Mouse (Mus musculus) CD4-positive, CD25-positive, alpha-beta regulatory T cell, adult 4 months (primary cell): ENCODE measurements around the gene Akap9. TPM values are rescaled to one million over a fixed set of nuclear protein-coding genes. Genes with fewer than 3 reads are reported as not detected.
"Not testable (repeated sequence)": the region's sequence is repeated elsewhere in the genome, so short reads cannot be mapped to it uniquely, and the experiment has no call there.

ENCODE experiments used
- ATAC-seq: one replicate; pipeline ENCODE4 v1.8.0; 2017
- polyA plus RNA-seq, 2 experiments: library from polyadenylated mRNA; unstranded; fragments of 100-300 nt; shearing (Covaris generic); gene quantifications; one replicate each; pipeline ENCODE4 v1.2.1; 2017

The Akap9 gene
- polyA plus RNA-seq, 2 experiments from 2014 or later: 181 to 212 TPM

DNA sequence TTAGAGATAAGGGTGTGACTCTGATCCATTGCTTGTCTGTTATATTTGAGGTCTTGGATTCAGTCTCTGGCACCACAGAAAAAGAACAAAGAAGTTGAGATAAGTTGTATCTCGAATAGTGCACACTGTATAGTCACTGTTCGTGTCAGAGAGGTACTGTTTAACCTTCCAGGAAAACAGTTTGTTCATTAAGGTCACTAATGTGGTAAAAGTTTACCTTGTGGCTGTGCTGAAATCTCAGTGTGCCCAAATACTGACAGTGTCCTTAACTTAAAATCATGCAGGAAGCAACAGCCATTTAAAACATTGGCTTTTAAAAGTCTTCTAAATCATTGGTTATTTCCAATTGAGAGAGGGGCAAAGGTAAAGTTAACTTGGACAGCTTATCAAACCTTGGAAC is 43.1 kb downstream of the Akap9 start:
- ATAC-seq: no peak

DNA sequence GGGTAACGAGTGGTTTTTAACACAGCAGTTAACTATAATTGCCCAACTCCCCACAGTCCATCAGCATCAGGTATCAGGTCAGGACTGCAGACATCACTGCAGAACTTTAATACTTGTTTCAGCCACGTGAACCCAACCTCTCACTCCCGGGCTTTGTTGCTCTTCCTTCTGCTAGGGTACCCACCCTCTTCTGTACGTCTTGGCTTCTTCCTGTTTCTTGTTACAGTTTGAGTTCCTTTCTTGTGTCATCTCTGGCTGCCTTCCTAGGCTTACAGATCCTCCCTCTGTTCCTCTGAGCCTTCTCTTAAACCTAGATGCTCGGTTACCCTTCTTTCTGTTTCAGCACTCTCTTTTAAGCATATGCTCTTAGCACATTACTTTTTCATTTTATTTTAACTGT is 45.9 kb downstream of the Akap9 start:
- no peak for ATAC-seq

DNA sequence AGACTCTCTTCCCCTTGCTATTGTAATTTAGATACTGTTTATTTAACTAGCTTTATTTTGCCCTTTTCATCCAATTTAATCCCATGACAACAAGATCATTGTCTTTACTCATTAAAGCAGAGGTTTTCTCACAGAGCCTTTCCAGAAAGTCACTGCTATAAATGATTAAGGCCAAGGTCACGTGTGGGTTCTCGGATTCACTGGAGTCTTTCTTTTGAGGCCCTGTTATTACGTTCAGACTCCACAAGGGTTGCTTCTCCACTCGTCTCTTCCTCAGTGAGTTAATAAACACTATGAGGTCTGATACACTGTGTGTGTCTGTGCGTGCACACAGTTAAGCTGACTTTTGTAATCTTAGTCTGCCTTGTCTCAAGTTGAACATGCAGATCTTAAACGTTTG is 47.0 kb downstream of the Akap9 start:
- ATAC-seq: no peak

DNA sequence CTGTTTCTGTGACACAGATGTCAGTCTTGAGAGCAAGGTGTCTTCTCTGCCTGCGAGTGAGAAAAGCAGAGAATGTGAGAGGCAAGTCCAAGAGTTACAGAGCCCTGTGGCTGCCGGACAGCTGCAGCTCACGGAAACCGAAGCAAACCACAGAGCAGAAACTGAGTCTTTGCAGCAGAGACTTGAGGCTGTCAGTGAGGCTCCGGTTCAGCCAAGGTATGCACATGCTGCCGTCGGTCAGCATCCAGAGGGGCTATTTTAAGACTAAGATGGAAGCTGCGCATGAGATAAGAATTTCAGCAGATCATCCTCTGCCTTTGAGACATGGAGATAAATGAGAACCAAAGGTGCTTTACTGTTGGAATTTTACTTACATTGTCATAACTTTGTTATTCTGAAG is 48.3 kb downstream of the Akap9 start:
- no peak for ATAC-seq

DNA sequence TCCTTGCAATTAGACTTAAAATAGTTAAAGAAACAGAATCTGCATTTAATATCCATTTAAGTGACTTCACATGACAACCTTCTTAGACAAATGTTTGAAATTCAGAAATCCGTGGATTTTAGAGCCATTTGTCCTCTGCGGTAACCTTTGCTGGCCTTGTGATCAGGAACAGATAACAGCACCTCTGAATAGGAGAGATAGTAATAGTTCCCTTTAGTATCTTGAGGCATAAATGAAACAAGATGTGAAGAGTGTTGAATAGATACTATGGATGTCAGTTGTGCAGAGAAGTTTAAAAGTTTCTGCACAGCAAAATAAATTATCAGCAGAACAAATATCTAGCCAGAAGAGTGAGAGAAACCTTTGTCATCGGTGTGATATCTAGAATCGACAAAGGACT is 50.0 kb downstream of the Akap9 start:
- ATAC-seq: no peak

DNA sequence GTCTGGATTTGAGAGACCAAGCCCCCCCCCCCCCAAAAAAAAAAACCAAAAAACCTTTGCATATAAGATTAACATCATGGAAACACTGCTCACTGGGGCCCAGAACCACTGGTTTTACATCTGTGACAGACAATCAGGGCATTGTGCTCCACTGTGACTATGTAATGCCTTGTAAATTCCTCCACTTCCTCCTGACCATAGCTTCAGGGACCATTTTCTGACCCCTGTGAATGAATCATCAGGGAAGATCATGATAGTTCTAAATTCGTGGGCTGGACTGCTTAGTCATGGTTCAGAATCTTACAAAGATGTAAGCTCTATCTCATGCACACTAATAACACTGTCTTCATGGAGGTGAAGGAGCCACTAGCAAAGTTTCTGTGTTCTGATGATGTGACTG is 61.8 kb downstream of the Akap9 start:
- no peak for ATAC-seq

DNA sequence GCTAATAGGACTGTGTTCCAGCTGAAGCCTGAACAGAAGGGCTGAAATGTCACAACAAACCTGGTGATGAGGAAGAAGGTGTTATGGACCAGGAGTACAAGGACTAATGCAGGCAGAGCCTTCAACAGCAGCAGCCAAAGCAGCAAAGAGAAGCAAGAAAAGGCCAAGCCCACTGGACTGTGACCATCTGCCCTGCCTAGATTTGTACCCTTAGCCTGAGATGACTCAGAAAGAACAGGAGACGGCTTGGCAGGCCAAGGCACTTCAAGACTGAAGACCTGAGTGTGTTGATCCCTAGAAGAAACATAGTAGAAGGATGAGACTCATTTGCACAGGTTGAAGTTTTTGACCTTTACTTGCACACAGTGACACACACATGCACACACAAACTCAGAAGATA is 62.6 kb downstream of the Akap9 start:
- ATAC-seq: no peak

DNA sequence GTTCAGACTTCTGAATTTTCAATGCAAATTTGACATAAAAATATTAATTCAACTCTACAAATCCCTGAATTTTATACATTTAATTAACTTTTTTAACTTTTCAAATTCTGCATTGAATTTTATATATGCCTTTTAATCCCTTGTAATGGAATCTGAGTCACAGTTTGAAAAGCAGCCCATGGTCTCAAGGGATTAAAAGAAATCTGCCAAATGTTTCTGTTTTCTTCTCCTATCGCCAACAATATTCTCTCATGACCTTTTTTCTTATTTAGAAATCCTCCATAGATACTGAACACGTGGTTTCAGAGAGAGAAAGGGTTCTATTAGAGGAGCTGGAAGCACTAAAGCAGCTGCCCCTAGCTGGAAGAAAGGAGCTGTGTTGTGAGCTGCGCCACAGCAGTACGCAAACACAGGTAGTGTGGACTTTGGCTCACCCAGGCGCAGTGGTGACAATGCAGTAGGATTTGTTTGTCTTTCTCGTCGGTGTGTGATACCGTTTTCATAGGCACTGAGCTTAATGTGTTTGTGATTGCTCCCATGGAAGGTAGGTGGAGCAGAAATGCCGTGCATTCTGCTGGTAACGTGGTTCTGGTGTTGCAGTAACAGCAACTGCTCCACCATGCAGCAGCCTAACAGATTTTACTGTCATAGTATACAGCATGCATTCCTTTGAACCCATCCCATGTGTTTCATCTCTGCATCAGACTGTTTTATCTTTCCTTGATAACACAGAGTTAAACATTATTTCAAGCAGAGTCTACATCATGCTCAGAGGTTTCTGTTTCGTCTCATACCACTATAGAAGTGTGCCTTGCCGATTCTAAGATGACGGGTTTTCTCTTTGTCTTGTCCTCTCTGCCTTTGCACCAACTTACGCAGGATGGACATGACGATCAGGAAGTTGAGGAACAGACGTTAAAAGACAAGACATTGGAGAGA is 76.9 kb downstream of the Akap9 start:
- ATAC-seq: no peak

DNA sequence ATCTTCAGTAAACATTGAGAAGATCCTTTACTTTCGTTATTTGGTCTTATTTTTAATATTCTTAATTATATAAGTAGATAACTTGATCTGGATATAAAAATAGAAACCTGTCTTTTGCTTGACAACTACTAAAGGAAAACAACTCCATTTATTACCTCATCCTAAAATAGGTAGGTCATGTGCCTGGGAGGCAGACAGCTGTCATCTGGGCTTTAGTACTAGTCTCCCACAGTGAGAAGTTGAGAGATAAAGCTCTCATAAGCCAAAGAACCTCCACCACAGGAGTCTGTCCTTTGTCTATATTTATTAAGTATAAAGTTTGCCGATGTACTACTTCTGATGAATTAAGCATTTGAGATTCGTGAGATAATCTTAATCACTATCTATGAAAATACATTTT is 78.8 kb downstream of the Akap9 start:
- no peak for ATAC-seq

DNA sequence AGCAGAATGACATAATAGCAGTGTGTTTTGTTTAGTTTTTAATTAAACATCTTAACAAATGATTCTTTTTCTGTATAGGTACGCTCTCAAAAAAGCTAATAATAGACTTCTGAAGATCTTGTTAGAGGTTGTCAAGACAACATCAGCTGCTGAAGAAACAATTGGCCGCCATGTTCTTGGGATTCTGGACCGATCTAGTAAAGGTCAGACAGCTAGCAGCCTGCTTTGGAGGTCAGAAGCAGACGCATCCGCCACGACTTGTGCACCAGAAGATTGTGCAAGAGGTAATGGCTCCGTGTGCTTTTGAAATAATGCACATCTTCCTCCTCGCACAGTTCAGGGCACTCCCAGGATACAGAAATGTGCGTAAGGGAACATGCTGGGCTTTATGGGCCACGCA is 80.4 kb downstream of the Akap9 start:
- no peak for ATAC-seq

DNA sequence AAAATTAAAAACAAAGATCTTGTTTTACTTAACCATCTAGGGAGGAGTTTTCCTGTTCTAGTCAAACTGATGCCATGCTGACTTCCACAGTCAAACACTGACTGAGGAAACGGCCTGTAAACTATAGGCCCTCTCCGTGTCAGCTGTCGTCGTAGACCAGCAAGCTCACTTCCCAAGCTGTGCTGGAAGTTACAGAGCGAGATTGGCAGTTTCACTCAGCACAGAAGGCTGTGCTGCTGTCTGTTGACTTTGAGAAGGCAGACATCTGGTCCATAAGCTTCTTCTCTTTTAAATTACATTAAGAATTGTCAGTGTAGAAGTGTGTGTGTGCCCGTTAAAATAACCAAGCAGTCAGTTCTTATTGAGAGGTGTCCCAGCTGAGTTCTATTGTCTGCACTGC is 81.7 kb downstream of the Akap9 start:
- ATAC-seq: no peak

DNA sequence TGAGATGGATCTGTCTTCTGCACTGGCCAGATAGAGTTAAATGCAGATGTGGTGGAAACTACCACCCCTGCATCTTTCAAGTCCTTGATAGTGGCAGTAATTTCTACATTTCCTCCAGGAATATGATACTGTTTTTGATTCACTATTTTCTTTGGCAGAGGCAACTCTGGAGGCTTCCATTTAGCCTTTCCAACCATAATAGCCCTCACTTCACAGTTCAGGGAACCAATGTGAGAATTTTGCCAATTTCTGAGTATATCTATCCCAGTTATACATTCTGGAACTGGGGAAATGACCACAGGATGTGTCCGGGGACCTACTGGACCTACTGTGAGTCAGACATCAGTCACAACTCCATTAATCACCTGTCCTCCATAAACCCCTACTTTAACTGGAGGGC is 89.8 kb downstream of the Akap9 start:
- not testable (repeated sequence) for ATAC-seq

DNA sequence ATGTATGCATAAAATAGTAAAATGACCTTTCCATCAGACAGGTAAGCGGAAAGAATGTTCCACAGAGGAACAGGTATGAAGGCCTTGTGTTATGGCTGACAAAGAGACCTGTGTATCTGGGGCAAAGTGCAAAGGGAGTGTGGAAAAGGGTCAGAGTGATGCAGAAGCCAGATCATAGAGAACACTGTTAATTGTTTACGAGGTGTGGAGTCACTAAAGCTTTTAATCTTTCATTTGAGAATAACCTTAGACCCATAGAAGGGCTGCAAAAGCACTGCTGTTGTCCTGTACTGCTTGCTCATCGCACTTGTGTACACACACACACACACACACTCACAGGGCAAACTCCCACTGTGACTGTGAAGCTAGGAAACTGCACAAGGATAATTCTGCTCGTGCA is 91.5 kb downstream of the Akap9 start:
- ATAC-seq: no peak

DNA sequence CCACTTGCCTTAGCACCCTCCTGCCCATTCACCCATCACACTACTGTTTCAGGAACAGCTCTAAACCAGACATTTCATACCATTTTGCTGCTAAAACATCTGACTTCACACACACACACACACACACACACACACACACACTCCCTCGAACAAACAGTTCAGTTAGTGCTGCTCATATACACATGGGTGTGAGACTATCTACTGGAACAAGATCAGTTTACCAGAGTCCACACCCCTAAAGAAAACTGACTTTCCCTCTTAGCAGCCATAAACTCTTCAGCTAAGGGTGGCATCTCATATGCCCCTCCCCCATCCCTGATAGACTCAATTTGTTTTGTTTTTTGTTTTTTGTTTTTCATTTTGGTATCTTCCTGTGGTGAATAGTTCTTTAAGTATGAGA is 92.2 kb downstream of the Akap9 start:
- no peak for ATAC-seq

DNA sequence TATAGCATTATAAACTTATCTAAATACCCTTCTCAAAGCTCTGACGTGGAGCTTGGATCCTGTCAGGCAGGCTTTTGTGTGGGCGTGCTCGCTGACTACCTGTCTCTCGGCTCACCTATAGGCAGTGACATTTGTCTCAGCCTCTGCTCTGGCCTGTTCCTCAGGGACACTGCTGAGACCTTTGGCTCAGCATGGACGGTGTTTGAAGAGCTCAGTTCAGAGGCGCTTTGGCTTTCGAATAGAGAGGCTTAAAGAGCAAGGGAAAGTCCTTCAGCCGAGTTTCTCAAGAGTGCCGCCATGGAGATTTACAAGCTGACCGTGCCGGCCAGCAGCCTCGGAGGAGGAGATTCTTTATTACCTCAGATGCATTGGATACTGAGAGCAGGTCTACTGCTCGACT is 95.3 kb downstream of the Akap9 start:
- ATAC-seq: no peak

DNA sequence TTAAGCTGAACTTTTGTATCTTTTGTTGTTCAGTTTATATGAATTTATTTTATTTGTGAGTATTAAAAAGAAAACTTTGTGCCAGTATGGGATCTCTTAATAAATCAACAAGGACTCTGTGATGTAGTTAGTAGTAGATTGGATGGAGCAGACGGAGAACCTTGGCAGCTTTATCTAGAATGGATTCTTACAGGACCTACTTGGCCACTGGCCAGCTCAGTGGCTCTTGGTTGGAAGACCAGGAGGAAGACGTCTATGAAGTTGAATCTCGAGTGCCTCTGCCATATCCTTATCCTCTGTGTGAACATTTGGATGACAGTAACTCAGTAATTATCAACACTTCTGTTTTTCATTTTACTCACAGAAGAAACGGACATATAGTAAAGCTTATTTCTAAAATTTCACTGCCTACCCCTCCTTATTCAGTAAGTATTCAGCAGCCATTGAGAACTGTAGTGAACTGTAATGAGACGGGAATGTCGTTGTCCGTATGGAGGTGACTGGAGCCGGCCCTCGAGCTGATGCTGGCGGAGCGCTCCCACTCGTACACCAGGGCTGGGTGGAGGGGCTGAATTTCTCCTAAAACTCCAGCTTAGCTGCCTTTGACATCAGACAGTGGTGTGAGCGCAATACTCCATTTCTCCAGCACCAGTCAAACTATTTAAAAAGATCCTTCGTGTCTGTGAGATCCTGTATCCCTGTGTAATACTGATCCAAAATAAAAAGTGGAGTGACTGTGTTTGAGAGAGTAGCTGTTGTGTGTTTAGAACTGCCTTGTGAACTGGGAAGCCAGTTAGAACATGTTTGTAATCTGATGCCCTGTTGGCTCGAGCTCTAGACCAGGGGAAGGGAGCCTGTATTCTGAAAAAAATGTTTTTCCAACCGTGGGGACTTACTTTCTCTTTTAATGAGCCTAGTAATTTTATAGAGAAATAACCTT is 96.2 kb downstream of the Akap9 start:
- ATAC-seq: no peak

DNA sequence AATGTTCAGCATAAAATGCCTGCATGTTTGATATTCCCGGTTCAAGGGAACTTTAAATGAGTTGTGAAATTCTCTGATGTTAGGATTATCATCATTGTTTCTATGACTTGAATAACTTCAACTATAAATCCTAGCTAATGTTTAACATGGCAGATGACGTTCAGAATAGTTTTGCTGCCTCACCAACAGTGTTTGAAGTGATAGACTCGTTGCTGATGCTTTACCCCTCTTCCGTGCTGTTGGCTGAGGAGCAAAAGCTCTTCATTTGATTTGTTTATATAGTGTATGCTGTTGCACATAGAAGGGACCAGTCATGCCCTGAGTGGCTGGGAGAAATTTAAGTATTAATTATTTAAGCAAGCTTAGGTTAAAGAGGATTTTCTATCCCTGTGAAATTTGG is 96.9 kb downstream of the Akap9 start:
- no peak for ATAC-seq

DNA sequence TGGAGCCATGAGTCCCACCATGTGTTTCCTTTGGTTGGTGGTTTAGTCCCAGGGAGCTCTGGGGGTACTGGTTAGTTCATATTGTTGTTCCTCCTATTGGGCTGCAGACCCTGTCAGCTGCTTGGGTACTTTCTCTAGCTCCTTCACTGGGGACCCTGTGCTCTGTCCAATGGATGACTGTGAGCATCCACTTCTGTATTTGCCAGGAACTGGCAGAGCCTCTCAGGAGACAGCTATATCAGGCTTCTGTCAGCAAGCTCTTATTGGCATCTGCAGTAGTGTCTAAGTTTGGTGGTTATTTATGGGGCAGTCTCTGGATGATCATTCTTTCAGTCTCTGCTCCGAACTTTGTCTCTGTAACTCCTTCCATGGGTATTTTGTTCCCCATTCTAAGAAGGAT is 98.5 kb downstream of the Akap9 start:
- ATAC-seq: not testable (repeated sequence)

DNA sequence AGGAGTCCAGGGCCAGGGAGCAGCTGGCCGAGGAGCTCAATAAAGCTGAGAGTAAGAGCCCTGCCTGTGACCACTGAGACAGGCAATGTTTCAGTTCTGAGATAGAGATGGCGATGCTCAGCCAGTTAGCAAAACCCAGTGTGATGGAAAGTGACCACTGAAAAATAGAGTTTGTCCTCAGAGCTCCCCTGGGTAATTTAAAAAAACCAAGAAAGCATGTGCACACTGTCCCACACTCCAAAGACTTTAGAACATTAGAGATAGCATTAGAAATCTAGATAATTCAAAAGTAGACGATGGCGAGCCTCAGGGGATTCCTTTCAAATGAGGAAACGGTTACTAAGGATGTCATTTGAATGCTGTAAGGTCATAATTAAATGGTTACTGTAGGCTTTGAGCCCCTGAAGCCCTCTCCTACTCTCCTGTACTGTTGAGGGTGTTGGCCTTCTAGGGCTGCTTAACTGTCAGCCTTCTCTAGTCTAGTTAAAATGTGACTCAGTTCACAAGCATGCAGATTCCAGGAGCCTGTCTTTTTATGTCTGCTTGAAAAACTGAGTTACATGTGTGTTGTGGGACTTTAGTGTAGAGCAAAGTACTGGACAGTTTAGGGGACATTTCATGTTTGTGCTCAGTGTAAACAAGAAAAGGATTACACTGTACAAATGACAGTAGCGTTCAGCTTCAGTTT is 100.8 kb downstream of the Akap9 start:
- no peak for ATAC-seq

DNA sequence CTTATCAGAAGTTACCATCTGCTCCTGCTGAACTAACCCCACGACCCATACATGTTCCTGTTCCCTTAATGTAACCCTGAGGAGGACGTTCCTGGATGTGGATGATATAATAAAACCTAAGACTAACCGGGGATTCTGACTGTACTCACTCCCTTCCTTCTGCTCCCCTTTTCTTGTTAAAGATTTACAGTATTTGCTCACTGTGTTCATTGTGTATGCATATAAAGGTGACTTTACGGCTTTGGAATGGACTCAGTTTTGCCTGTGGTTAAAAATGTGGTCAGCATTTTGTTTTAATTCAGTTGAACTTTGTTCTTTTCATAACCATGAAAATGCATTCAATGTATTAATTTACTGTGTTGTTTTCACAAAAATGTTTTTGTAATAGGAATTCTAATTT is 104.0 kb downstream of the Akap9 start:
- no peak for ATAC-seq

DNA sequence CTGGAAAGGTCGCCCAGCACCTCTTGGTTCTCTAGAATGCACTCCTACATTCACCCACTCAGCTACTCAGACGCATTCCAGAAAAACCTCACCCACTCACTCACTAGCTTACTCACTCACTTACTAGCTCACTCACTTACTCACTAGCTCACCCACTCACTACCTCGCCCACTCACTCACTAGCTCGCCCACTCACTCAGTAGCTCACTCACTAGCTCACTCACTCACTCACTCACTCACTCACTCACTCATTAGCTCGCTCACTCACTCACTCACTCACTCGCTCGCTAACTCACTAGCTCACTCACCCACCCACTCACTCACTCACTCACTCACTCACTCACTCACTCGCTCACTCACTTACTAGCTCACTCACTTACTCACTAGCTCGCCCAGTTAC is 108.8 kb downstream of the Akap9 start:
- ATAC-seq: no peak

DNA sequence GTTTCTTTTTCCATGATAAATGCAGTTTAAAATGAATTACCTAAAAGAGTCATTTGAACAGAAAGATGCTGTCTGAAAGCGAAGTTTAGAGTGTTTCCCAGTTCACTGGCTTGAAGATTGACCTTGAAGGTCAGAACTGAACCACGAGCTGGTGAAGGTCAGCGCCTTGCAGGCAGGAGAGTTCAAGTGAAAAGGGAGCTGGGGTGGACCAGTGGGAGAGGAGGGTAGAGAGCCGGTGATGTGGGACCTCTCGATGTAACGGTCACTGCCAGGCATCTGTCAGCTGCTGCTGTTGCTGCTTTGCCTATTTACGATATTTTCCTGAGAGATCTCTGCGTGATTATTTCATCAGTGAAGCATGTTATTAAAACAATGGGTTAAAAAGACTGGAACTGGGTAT is 111.5 kb downstream of the Akap9 start:
- ATAC-seq: no peak

DNA sequence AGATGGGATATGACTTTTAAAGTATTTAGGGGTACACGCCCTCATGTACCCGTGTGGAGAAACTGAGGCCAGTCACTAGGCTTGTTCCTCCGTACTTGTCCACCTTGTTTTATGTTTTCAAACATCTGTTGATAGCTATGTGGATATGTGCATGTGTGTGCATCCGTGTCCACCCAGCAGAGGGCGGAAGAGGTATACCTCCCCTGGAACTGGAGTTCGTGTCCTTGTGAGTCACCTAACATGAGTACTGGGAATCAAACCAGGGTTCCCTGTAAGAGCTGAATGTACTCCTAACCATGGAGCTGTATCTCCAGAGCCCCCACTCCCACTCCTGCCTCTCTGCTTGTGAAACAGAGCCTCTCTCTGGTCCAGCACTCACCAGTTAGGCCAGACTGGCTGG is 112.5 kb downstream of the Akap9 start:
- no peak for ATAC-seq
